Mouse (Mus musculus) ES-Bruce4 (cell line): ENCODE measurements around the gene Trim71. TPM values are rescaled to one million over a fixed set of nuclear protein-coding genes. Genes with fewer than 3 reads are reported as not detected.
A peak's percentile ranks its signal among the peaks of the same experiment; 100 is the strongest.

Experiments used
- H3K27ac ChIP-seq: 2 replicates; pipeline ENCODE4 v1.5.1; 2012; ENCODE audit warnings: low read length, inconsistent platforms; ENCODE audit not compliant: insufficient read depth
- H3K27me3 ChIP-seq: 2 replicates; pipeline ENCODE4 v1.6.1; 2012; ENCODE audit warnings: mild to moderate bottlenecking, low read length, inconsistent platforms; ENCODE audit not compliant: control insufficient read depth, poor library complexity, insufficient read depth, severe bottlenecking
- H3K36me3 ChIP-seq: 2 replicates; pipeline ENCODE4 v1.6.1; 2012; ENCODE audit warnings: inconsistent platforms, mild to moderate bottlenecking, low read length, moderate library complexity; ENCODE audit not compliant: control insufficient read depth, poor library complexity, insufficient read depth, severe bottlenecking
- H3K4me1 ChIP-seq: one replicate; pipeline ENCODE4 v1.8.1; 2011; ENCODE audit warnings: low read length; ENCODE audit not compliant: control insufficient read depth, insufficient read depth
- H3K4me3 ChIP-seq: 2 replicates; pipeline ENCODE4 v1.5.1; 2011; ENCODE audit warnings: low read depth, mild to moderate bottlenecking, low read length
- H3K9ac ChIP-seq: 2 replicates; pipeline ENCODE4 v1.6.1; 2012; ENCODE audit warnings: low read depth, mild to moderate bottlenecking, inconsistent platforms; ENCODE audit not compliant: poor library complexity, severe bottlenecking
- H3K9me3 ChIP-seq: replicated peaks from 2 replicates; pipeline ENCODE4 v1.6.1; 2012; ENCODE audit warnings: mild to moderate bottlenecking, low read length, inconsistent platforms; ENCODE audit not compliant: control insufficient read depth, poor library complexity, insufficient read depth, severe bottlenecking
- CTCF ChIP-seq: IDR thresholded peaks from one replicate; pipeline ENCODE4 v1.8.1; 2011; ENCODE audit warnings: low read depth, low read length
- EP300 ChIP-seq: IDR thresholded peaks from 2 replicates; pipeline ENCODE4 v1.6.1; 2011; ENCODE audit warnings: low read depth, low read length; ENCODE audit not compliant: insufficient read depth
- POLR2A ChIP-seq: IDR thresholded peaks from one replicate; pipeline ENCODE4 v1.8.1; 2011; ENCODE audit warnings: low read length; ENCODE audit not compliant: insufficient read depth
- polyA plus RNA-seq: library from polyadenylated mRNA; stranded (reverse); fragments of >200 nt; gene quantifications from 2 replicates; pipeline ENCODE4 v1.2.4, GENCODE M21; 2011; ENCODE audit warnings: low read depth; ENCODE audit not compliant: missing spikeins, insufficient read depth, insufficient read length

Trim71 gene
- 120 and 122 TPM in 2 replicates for polyA plus RNA-seq

GRCm38 (mm10) chr9:114563761-114564606 is at the start of gene Trim71:
TSS of gene Trim71 (minus strand) at chr9:114564369.
- Histone ChIP-seq H3K4me3 (peak within 1 kb of the TSS; percentile 95), H3K27ac (peak within 1 kb of the TSS; percentile 97), H3K27me3 (no peaks in the 10 kb centered on the region), H3K4me1 (no peaks in the 10 kb centered on the region), H3K36me3 (peaks cover 33% of the 10 kb centered on the region), H3K9me3 (no peaks in the 10 kb centered on the region), H3K9ac (peak within 1 kb of the TSS; percentile 99)
- TF ChIP-seq CTCF (no peak), EP300 (peak; percentile 96), POLR2A (peak; percentile 61)

GRCm38 (mm10) chr9:114613026-114613425 is 48.9 kb upstream of the Trim71 start:
- H3K36me3 ChIP-seq = peaks cover 51% of the 10 kb centered on the region
- H3K4me1 ChIP-seq = peaks cover 2% of the 10 kb centered on the region
- peak overlapping the region; percentile 16; the same call in 1 of the 2 replicates for H3K4me3 ChIP-seq
- H3K9ac ChIP-seq = no peak overlapping the region
- TF ChIP-seq CTCF (no peak), EP300 (no peak), POLR2A (no peak)
- no peak overlapping the region for H3K27ac ChIP-seq
- H3K9me3 ChIP-seq = no peaks in the 10 kb centered on the region
- H3K27me3 ChIP-seq = no peaks in the 10 kb centered on the region

GRCm38 (mm10) chr9:114612566-114612965 is 48.4 kb upstream of the Trim71 start:
- TF ChIP-seq POLR2A = no peak
- no peak for TF ChIP-seq EP300
- TF ChIP-seq CTCF = no peak
- H3K36me3 ChIP-seq = peaks cover 53% of the 10 kb centered on the region
- H3K27me3 ChIP-seq = no peaks in the 10 kb centered on the region

GRCm38 (mm10) chr9:114610266-114610665 is 46.1 kb upstream of the Trim71 start:
- no peak overlapping the region for H3K27ac ChIP-seq
- TF ChIP-seq POLR2A (no peak), CTCF (no peak), EP300 (no peak)
- no peak overlapping the region for H3K4me3 ChIP-seq
- H3K9ac ChIP-seq = no peak overlapping the region
- peaks cover 61% of the 10 kb centered on the region for H3K36me3 ChIP-seq
- H3K27me3 ChIP-seq = no peaks in the 10 kb centered on the region
- H3K4me1 ChIP-seq = peaks cover 2% of the 10 kb centered on the region
- no peaks in the 10 kb centered on the region for H3K9me3 ChIP-seq

More at GRCm38 (mm10) chr9:114612566-114612965, 48.4 kb upstream of the Trim71 start:
- Histone ChIP-seq H3K9me3 (no peaks in the 10 kb centered on the region), H3K9ac (no peak overlapping the region), H3K4me3 (peak overlapping the region; percentile 16; the same call in 1 of the 2 replicates), H3K4me1 (peaks cover 2% of the 10 kb centered on the region), H3K27ac (no peak overlapping the region)

- Histone ChIP-seq H3K9ac (no peak overlapping the region), H3K4me3 (no peak overlapping the region), H3K9me3 (no peaks in the 10 kb centered on the region), H3K27me3 (no peaks in the 10 kb centered on the region), H3K27ac (no peak overlapping the region), H3K36me3 (peaks cover 40% of the 10 kb centered on the region), H3K4me1 (peaks cover 3% of the 10 kb centered on the region)
- no peak for TF ChIP-seq CTCF
- TF ChIP-seq EP300 = no peak
- no peak for TF ChIP-seq POLR2A
These were observed 39.8 kb upstream of the Trim71 start for GRCm38 (mm10) chr9:114603876-114604540.
